Mouse (Mus musculus): ENCODE results near the gene Ttyh1. TPM values are rescaled to one million over a fixed set of nuclear protein-coding genes. Genes with fewer than 3 reads are reported as not detected.

The Ttyh1 gene
- polyA plus RNA-seq, 1 experiment from 2014 or later: 3.0 TPM

GRCm38 (mm10) chr7:4091170-4091569, 28.0 kb upstream of the Ttyh1 start:
- Histone ChIP-seq H3K27ac (no peak overlapping the region), H3K9me3 (replicated peaks) (no peaks in the 10 kb centered on the region), H3K4me2 (no peak overlapping the region), H3K9ac (no peak overlapping the region), H3K4me3 (replicated peaks) (no peak overlapping the region), H3K4me1 (no peaks in the 10 kb centered on the region), H3K36me3 (no peaks in the 10 kb centered on the region), H3K27me3 (no peaks in the 10 kb centered on the region)
- WGBS: 56% methylated on average over 8 of the region's 8 CpGs
- no peak for ATAC-seq (replicated peaks; ENCODE audit: low FRiP score)

- Histone ChIP-seq H3K9me3 (replicated peaks) (no peaks in the 10 kb centered on the region), H3K4me3 (replicated peaks) (no peak overlapping the region), H3K27me3 (0 out of 2 replicates have a peak, but pooled peaks cover 2% of the 10 kb centered on the region), H3K9ac (no peak overlapping the region), H3K27ac (no peak overlapping the region), H3K4me1 (no peaks in the 10 kb centered on the region), H3K36me3 (no peaks in the 10 kb centered on the region), H3K4me2 (no peak overlapping the region)
- WGBS: 81% methylated on average over 2 of the region's 2 CpGs
- no peak for ATAC-seq (replicated peaks; ENCODE audit: low FRiP score)
Measured at GRCm38 (mm10) chr7:4098301-4098700, 20.9 kb upstream of the Ttyh1 start.

DNA sequence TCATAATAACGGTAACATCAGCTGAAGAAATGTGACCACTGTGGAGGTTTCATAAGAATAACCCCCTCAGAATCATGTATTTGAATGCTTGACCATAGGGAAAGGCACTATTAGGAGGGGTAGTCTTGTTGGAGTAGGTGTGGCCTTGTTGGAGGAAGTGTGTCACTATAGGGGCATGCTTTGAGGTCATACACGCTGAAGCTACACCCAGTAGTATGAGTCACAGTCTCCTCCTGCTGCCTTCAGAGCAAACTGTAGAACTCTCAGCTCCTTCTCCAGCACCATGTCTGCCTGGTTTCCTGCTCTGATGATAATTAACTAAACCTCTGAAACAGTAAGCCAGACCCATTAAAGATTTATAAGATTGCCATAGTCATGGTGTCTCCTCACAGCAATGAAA, 20.4 kb upstream of the Ttyh1 start:
- H3K36me3 ChIP-seq: no peaks in the 10 kb centered on the region
- no peak for ATAC-seq (replicated peaks; ENCODE audit: low FRiP score)
- H3K9me3 ChIP-seq (replicated peaks): no peaks in the 10 kb centered on the region
- no peak overlapping the region for H3K27ac ChIP-seq
- 0 out of 2 replicates have a peak, but pooled peaks cover 2% of the 10 kb centered on the region for H3K27me3 ChIP-seq
- WGBS: 63% methylated on average over 2 of the region's 2 CpGs
- H3K9ac ChIP-seq: no peak overlapping the region
- H3K4me3 ChIP-seq (replicated peaks): no peak overlapping the region
- H3K4me2 ChIP-seq: no peak overlapping the region
- no peaks in the 10 kb centered on the region for H3K4me1 ChIP-seq

- Histone ChIP-seq H3K4me2 (no peak overlapping the region), H3K36me3 (no peaks in the 10 kb centered on the region)
- 75% methylated on average over 5 of the region's 5 CpGs for WGBS
Measured at GRCm38 (mm10) chr7:4101144-4101543, 18.1 kb upstream of the Ttyh1 start.

GRCm38 (mm10) chr7:4103411-4103810, 15.8 kb upstream of the Ttyh1 start:
- H3K4me3 ChIP-seq (replicated peaks): no peak overlapping the region
- no peaks in the 10 kb centered on the region for H3K4me1 ChIP-seq
- ATAC-seq (replicated peaks; ENCODE audit: low FRiP score): no peak
- 21% methylated on average over 4 of the region's 4 CpGs for WGBS
- H3K9me3 ChIP-seq (replicated peaks): no peaks in the 10 kb centered on the region
- H3K36me3 ChIP-seq: no peaks in the 10 kb centered on the region
- H3K9ac ChIP-seq: no peak overlapping the region
- H3K27ac ChIP-seq: no peak overlapping the region
- no peak overlapping the region for H3K4me2 ChIP-seq
- peaks cover 2% of the 10 kb centered on the region; the same call in 1 of the 2 replicates for H3K27me3 ChIP-seq

More at GRCm38 (mm10) chr7:4101144-4101543, 18.1 kb upstream of the Ttyh1 start:
- H3K4me1 ChIP-seq: no peaks in the 10 kb centered on the region
- H3K27ac ChIP-seq: no peak overlapping the region
- no peak overlapping the region for H3K4me3 ChIP-seq (replicated peaks)
- no peak for ATAC-seq (replicated peaks; ENCODE audit: low FRiP score)
- no peak overlapping the region for H3K9ac ChIP-seq
- H3K27me3 ChIP-seq: peaks cover 2% of the 10 kb centered on the region; the same call in 1 of the 2 replicates
- no peaks in the 10 kb centered on the region for H3K9me3 ChIP-seq (replicated peaks)

DNA sequence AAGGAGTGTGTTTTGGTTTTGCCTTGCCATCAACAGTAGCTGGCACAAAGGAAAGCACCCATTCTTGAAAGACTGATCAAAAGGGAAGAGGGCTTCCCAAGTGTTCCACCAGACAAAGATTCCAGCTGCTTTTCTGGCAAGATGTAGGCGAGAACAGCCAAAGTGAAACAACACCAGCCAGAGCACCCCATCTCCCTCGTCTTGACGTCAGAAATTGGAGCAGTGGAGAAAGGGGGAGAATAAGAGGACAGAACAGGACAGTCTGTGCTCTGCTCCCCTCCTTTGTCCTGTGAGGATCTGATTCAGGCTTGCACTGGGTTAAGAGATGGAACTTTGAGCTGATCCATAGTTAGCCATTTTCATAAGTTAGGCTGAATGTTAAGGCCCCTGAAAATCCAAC, 7.4 kb upstream of the Ttyh1 start:
- Histone ChIP-seq H3K9me3 (replicated peaks) (no peaks in the 10 kb centered on the region), H3K4me3 (replicated peaks) (no peak overlapping the region), H3K27me3 (0 out of 2 replicates have a peak, but pooled peaks cover 3% of the 10 kb centered on the region), H3K9ac (no peak overlapping the region), H3K36me3 (no peaks in the 10 kb centered on the region), H3K27ac (no peak overlapping the region), H3K4me1 (no peaks in the 10 kb centered on the region), H3K4me2 (no peak overlapping the region)
- no peak for ATAC-seq (replicated peaks; ENCODE audit: low FRiP score)
- WGBS: 58% methylated on average over 3 of the region's 3 CpGs

DNA sequence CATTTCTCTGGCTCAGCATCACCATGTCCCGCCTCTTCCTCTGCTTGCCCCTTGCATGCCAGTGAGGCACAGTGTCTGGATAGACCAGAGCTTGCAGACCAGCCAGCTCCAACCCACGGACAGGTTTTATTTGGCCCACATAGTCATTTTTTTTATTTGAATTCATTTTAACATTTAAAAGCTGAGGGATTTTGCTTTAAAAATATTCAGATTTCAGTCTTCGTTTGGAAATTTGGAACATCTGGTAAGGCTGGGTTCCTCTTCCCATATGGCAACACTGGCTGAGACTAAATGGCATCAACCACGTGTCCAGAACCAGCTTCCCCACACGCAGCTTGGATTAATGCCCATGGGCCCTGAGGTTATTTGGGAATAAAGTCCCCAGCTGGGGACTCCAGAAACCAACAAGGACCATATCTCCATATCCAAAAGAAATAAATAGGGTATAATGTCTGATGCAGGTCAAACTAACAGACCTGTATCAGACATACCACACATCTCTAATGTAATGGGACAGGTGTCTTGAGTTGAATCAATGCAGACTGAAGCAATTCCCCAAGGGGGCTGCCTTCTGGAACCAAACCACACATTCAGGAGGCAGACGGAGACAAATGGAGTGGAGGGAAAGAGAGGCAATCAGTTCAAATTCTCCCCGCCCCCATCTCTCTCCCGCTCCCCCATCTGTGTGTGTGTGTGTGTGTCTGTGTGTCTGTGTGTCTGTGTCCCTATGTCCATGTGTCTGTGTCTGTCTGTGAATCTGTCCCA, 2.0 kb upstream of the Ttyh1 start:
- Histone ChIP-seq H3K9ac (no peak overlapping the region), H3K27ac (no peak overlapping the region), H3K4me3 (replicated peaks) (no peak overlapping the region), H3K4me1 (peaks cover 13% of the 10 kb centered on the region), H3K4me2 (no peak overlapping the region), H3K36me3 (no peaks in the 10 kb centered on the region), H3K27me3 (peaks cover 40% of the 10 kb centered on the region), H3K9me3 (replicated peaks) (no peaks in the 10 kb centered on the region)
- ATAC-seq (replicated peaks; ENCODE audit: low FRiP score): no peak
- WGBS: 71% methylated on average over 8 of the region's 8 CpGs

DNA sequence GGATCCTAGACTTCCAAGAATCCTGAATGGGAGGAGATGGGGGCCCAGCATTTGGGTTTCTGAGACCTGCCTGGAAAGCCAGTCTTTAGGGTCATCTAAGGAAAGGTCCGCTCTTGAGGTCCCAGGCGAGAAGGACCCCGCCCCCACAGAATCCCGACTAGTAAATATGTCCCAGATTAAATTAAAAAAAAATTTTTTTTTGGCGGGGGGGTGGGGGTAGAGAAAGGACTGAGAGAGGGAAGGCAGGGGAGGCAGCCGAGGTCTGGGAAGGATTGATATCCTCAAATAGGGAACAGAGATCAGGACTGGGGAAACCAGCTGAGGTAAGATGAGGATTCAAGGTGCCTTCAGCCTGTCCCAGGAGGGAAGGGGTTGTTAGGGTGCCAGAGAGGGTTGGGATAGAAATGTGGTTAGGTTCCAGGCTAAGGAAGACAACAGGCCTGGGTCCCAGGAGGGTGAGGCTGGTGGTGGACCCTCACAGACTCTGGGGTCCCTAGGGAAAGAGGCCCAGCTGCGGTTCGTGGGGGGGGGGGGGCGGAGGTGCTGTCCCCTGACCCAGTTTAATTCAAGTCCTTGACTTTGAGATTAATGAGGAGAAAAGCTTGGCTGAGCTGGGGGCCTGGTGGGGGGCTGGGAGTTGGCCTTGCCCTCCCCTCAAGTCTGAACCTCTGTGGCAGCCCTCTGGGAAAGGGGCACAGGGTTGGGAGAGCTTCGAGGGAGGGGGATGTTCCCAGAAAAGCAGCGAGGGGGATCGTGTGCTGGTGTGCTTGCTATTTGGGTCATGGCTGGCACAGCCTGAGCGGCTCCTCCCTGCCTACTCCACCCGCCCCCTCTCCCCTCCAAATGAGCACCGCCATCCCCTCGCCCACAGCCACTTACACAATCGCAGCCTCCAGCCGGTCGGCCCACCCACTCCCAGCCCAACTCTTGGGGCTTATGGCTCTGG, 1.0 kb downstream of the Ttyh1 start:
- WGBS: 17% methylated on average over 19 of the region's 19 CpGs
- peak overlapping the region; percentile 80 for H3K4me2 ChIP-seq
- peak overlapping the region; percentile 47 for H3K4me3 ChIP-seq (replicated peaks)
- ATAC-seq (replicated peaks; ENCODE audit: low FRiP score): no peak
- no peaks in the 10 kb centered on the region for H3K9me3 ChIP-seq (replicated peaks)
- no peak overlapping the region for H3K9ac ChIP-seq
- H3K27ac ChIP-seq: no peak overlapping the region
- H3K27me3 ChIP-seq: peaks cover 40% of the 10 kb centered on the region
- no peaks in the 10 kb centered on the region for H3K36me3 ChIP-seq
- peaks cover 23% of the 10 kb centered on the region for H3K4me1 ChIP-seq

GRCm38 (mm10) chr7:4122076-4122768, 3.0 kb downstream of the Ttyh1 start:
- no peak for ATAC-seq (replicated peaks; ENCODE audit: low FRiP score)
- peaks cover 40% of the 10 kb centered on the region for H3K27me3 ChIP-seq
- H3K4me1 ChIP-seq: peaks cover 23% of the 10 kb centered on the region
- no peaks in the 10 kb centered on the region for H3K36me3 ChIP-seq
- H3K9ac ChIP-seq: no peak overlapping the region
- 51% methylated on average over 11 of the region's 11 CpGs for WGBS
- H3K27ac ChIP-seq: no peak overlapping the region
- no peaks in the 10 kb centered on the region for H3K9me3 ChIP-seq (replicated peaks)
- no peak overlapping the region for H3K4me3 ChIP-seq (replicated peaks)
- H3K4me2 ChIP-seq: no peak overlapping the region

GRCm38 (mm10) chr7:4122783-4123182, 3.6 kb downstream of the Ttyh1 start:
- Histone ChIP-seq H3K4me3 (replicated peaks) (no peak overlapping the region), H3K4me2 (no peak overlapping the region), H3K9ac (no peak overlapping the region), H3K27ac (no peak overlapping the region), H3K9me3 (replicated peaks) (no peaks in the 10 kb centered on the region), H3K36me3 (no peaks in the 10 kb centered on the region), H3K4me1 (peaks cover 23% of the 10 kb centered on the region), H3K27me3 (peaks cover 40% of the 10 kb centered on the region)
- WGBS: 87% methylated on average over 10 of the region's 10 CpGs
- no peak for ATAC-seq (replicated peaks; ENCODE audit: low FRiP score)

DNA sequence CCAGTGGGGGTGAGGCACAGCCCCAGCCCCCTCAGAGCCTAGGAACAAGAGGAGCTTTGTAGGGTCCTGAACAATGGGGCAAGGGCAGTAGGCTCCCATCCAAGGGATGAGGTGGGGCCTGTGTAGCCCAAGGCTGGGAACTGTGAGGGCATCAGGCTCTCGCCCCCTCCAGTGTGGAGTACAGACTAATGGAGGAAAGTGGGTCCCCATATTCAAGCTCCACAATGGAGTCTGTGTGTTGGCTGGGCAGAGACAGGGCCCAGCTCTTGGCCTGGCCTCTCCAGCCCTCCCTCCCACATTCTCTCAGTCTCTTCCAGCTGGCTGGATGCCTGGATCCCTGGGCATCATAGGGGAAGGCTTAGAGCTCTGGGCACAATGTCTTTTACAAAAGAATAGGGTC, 4.5 kb downstream of the Ttyh1 start:
- Histone ChIP-seq H3K27ac (no peak overlapping the region), H3K27me3 (peaks cover 33% of the 10 kb centered on the region), H3K4me3 (replicated peaks) (no peak overlapping the region), H3K9me3 (replicated peaks) (no peaks in the 10 kb centered on the region), H3K36me3 (no peaks in the 10 kb centered on the region), H3K9ac (no peak overlapping the region), H3K4me2 (no peak overlapping the region), H3K4me1 (peaks cover 23% of the 10 kb centered on the region)
- no peak; the same call in 1 of the 2 replicates for ATAC-seq (replicated peaks; ENCODE audit: low FRiP score)
- WGBS: 35% methylated on average over 1 of the region's 1 CpGs
